Mouse (Mus musculus): ENCODE results near the gene Slc17a3. TPM values are rescaled to one million over a fixed set of nuclear protein-coding genes. Genes with fewer than 3 reads are reported as not detected.

Gene Slc17a3
- polyA plus RNA-seq, 1 experiment, result not detected

GRCm38 (mm10) chr13:23893269-23893593 is 54.0 kb downstream of the Slc17a3 start:
- no peak for TF ChIP-seq CTCF (IDR thresholded peaks at IDR 0.05; ENCODE audit: extremely low read depth, insufficient read length, insufficient replicate concordance, low read depth, low read length)
- no peak for TF ChIP-seq POLR2A (IDR thresholded peaks at IDR 0.05; ENCODE audit: low read depth, low read length)
- H3K4me3 ChIP-seq (ENCODE audit: low read depth, low read length), result no peak overlapping the region
- peaks cover 6% of the 10 kb centered on the region for H3K36me3 ChIP-seq (ENCODE audit: control insufficient read depth, insufficient read depth, low read length)
- 72% methylated on average over 4 of the region's 4 CpGs for WGBS
- no peaks in the 10 kb centered on the region for H3K4me1 ChIP-seq (ENCODE audit: control insufficient read depth, insufficient read depth, insufficient read length, low read length)
- H3K27ac ChIP-seq (ENCODE audit: insufficient read depth, low read depth, low read length), result no peak overlapping the region
- no peaks in the 10 kb centered on the region for H3K27me3 ChIP-seq (ENCODE audit: control insufficient read depth, insufficient read depth, low read length)

GRCm38 (mm10) chr13:23898242-23898641 is 59.0 kb downstream of the Slc17a3 start:
- 67% methylated on average over 6 of the region's 6 CpGs for WGBS
- Histone ChIP-seq H3K27ac (ENCODE audit: insufficient read depth, low read depth, low read length) (no peak overlapping the region), H3K4me1 (ENCODE audit: control insufficient read depth, insufficient read depth, insufficient read length, low read length) (no peaks in the 10 kb centered on the region), H3K4me3 (ENCODE audit: low read depth, low read length) (no peak overlapping the region), H3K36me3 (ENCODE audit: control insufficient read depth, insufficient read depth, low read length) (peaks cover 18% of the 10 kb centered on the region), H3K27me3 (ENCODE audit: control insufficient read depth, insufficient read depth, low read length) (no peaks in the 10 kb centered on the region)
- TF ChIP-seq CTCF (IDR thresholded peaks at IDR 0.05; ENCODE audit: extremely low read depth, insufficient read length, insufficient replicate concordance, low read depth, low read length) (no peak), POLR2A (IDR thresholded peaks at IDR 0.05; ENCODE audit: low read depth, low read length) (no peak)

GRCm38 (mm10) chr13:23906906-23907305 is 67.7 kb downstream of the Slc17a3 start:
- Histone ChIP-seq H3K4me1 (ENCODE audit: control insufficient read depth, insufficient read depth, insufficient read length, low read length) (peaks cover 6% of the 10 kb centered on the region; the same call in 1 of the 2 replicates), H3K27me3 (ENCODE audit: control insufficient read depth, insufficient read depth, low read length) (no peaks in the 10 kb centered on the region), H3K4me3 (ENCODE audit: low read depth, low read length) (no peak overlapping the region), H3K27ac (ENCODE audit: insufficient read depth, low read depth, low read length) (no peak overlapping the region), H3K36me3 (ENCODE audit: control insufficient read depth, insufficient read depth, low read length) (peaks cover 20% of the 10 kb centered on the region)
- 93% methylated on average over 5 of the region's 5 CpGs for WGBS
- no peak for TF ChIP-seq POLR2A (IDR thresholded peaks at IDR 0.05; ENCODE audit: low read depth, low read length)
- TF ChIP-seq CTCF (IDR thresholded peaks at IDR 0.05; ENCODE audit: extremely low read depth, insufficient read length, insufficient replicate concordance, low read depth, low read length), result no peak

GRCm38 (mm10) chr13:23910121-23910520 is 70.9 kb downstream of the Slc17a3 start:
- WGBS, result 74% methylated on average over 5 of the region's 5 CpGs
- TF ChIP-seq CTCF (IDR thresholded peaks at IDR 0.05; ENCODE audit: extremely low read depth, insufficient read length, insufficient replicate concordance, low read depth, low read length), result no peak
- no peak for TF ChIP-seq POLR2A (IDR thresholded peaks at IDR 0.05; ENCODE audit: low read depth, low read length)
- Histone ChIP-seq H3K4me1 (ENCODE audit: control insufficient read depth, insufficient read depth, insufficient read length, low read length) (peaks cover 16% of the 10 kb centered on the region; the same call in 1 of the 2 replicates), H3K27me3 (ENCODE audit: control insufficient read depth, insufficient read depth, low read length) (no peaks in the 10 kb centered on the region), H3K4me3 (ENCODE audit: low read depth, low read length) (no peak overlapping the region), H3K36me3 (ENCODE audit: control insufficient read depth, insufficient read depth, low read length) (peaks cover 16% of the 10 kb centered on the region), H3K27ac (ENCODE audit: insufficient read depth, low read depth, low read length) (no peak overlapping the region)

Other genes starting within 250 kb of the Slc17a3 start
- gene Hist1h2be, start 218.3 kb upstream of the Slc17a3 start, polyA plus RNA-seq (2012; rRNA removed), result 1.5 and 1.8 TPM in 2 replicates
- 2.2 and 2.4 TPM in 2 replicates for gene Hist1h1e, start 216.9 kb upstream of the Slc17a3 start, polyA plus RNA-seq (2012; rRNA removed)
- gene Hist1h2ac, start 155.5 kb upstream of the Slc17a3 start, polyA plus RNA-seq (2012; rRNA removed), result 3.1 and 4.0 TPM in 2 replicates
- 210 and 772 TPM in 2 replicates for gene Hist1h2bc, start 155.2 kb upstream of the Slc17a3 start, polyA plus RNA-seq (2012; rRNA removed)
- gene Hist1h1t, start 143.6 kb upstream of the Slc17a3 start, polyA plus RNA-seq (2012; rRNA removed), result not detected in 2 replicates
- 13.7 and 17.8 TPM in 2 replicates for gene Hist1h4c, start 141.0 kb upstream of the Slc17a3 start, polyA plus RNA-seq (2012; rRNA removed)
- 3.5 and 7.7 TPM in 2 replicates for gene Hfe, start 128.6 kb upstream of the Slc17a3 start, polyA plus RNA-seq (2012; rRNA removed)
- gene Hist1h1c, start 100.6 kb upstream of the Slc17a3 start, polyA plus RNA-seq (2012; rRNA removed), result 25.6 and 68.0 TPM in 2 replicates
- 39.3 and 49.1 TPM in 2 replicates for gene Hist1h3c, start 93.8 kb upstream of the Slc17a3 start, polyA plus RNA-seq (2012; rRNA removed)
- 17.8 and 19.7 TPM in 2 replicates for gene Hist1h2bb, start 92.7 kb upstream of the Slc17a3 start, polyA plus RNA-seq (2012; rRNA removed)
- gene Hist1h2ab, start 88.3 kb upstream of the Slc17a3 start, polyA plus RNA-seq (2012; rRNA removed), result 32.5 and 55.3 TPM in 2 replicates
- 39.8 and 49.8 TPM in 2 replicates for gene Hist1h3b, start 87.2 kb upstream of the Slc17a3 start, polyA plus RNA-seq (2012; rRNA removed)
- gene Hist1h4b, start 82.4 kb upstream of the Slc17a3 start, polyA plus RNA-seq (2012; rRNA removed), result 17.0 and 25.9 TPM in 2 replicates
- gene Hist1h4a, start 78.2 kb upstream of the Slc17a3 start, polyA plus RNA-seq (2012; rRNA removed), result 17.4 and 19.9 TPM in 2 replicates
- 32.6 and 42.4 TPM in 2 replicates for gene Hist1h3a, start 77.0 kb upstream of the Slc17a3 start, polyA plus RNA-seq (2012; rRNA removed)
- gene Hist1h1a, start 75.8 kb upstream of the Slc17a3 start, polyA plus RNA-seq (2012; rRNA removed), result 0.53 and 0.95 TPM in 2 replicates
- 0.90 and 4.5 TPM in 2 replicates for gene Trim38, start 69.5 kb upstream of the Slc17a3 start, polyA plus RNA-seq (2012; rRNA removed)
- gene Slc17a2, start 32.4 kb upstream of the Slc17a3 start, polyA plus RNA-seq (2012; rRNA removed), result not detected in 2 replicates
- not detected in 2 replicates for gene Slc17a1, start 28.3 kb downstream of the Slc17a3 start, polyA plus RNA-seq (2012; rRNA removed)
- gene Slc17a4, start 75.6 kb downstream of the Slc17a3 start, polyA plus RNA-seq (2012; rRNA removed), result 6.5 and 39.9 TPM in 2 replicates
- gene Hist1h2ba, start 94.7 kb downstream of the Slc17a3 start, polyA plus RNA-seq (2012; rRNA removed), result not detected in 2 replicates
- not detected in 2 replicates for gene Hist1h2aa, start 95.0 kb downstream of the Slc17a3 start, polyA plus RNA-seq (2012; rRNA removed)
- 0.56 and 1.3 TPM in 2 replicates for gene Scgn, start 151.8 kb downstream of the Slc17a3 start, polyA plus RNA-seq (2012; rRNA removed)

All from small intestine, adult 2 months (tissue).